Mouse (Mus musculus): ENCODE results near the gene Mtus2.
"Not testable (repeated sequence)": the region's sequence is repeated elsewhere in the genome, so short reads cannot be mapped to it uniquely, and the experiment has no call there.

Gene Mtus2

DNA sequence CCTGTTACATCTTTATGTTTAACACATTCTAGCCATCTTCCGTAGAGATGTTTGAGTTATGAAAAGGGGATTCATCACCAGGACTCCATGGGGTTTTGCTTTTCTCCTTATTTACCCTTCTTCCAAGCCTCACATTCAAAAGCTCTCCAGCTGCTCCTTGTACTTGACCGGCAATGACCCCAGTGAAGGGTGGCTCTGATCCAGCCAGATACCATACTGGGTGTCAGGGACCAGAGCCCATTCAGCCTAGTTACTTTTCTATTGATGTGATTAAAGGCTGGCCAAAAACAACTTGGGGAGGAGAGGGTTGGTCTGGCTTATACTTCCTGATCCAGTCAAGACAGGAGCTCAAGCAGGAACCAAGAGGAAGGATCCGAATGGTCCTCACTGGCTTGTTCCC is 326.5 kb downstream of the Mtus2 start:
- DNase-seq = no peak

DNA sequence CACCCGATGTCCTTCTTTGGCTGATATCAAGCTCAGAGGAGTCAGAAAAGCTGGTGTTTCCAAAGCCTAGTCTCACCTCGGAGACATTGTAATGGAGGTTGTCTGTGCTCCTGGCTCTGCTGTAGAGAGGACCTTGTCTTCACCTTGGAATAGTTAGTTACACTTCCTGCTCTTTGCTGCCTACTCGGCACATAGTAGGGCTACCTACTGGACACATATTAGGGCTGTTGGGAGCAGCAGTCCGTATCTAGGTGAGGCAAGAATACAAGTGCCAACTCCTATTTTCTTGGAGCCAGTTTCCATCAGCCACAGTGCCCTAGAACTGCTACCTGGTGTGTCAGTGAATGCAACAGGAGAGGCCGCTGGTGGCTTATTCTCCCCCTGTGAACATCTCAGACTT is 330.4 kb downstream of the Mtus2 start:
- DNase-seq = no peak

DNA sequence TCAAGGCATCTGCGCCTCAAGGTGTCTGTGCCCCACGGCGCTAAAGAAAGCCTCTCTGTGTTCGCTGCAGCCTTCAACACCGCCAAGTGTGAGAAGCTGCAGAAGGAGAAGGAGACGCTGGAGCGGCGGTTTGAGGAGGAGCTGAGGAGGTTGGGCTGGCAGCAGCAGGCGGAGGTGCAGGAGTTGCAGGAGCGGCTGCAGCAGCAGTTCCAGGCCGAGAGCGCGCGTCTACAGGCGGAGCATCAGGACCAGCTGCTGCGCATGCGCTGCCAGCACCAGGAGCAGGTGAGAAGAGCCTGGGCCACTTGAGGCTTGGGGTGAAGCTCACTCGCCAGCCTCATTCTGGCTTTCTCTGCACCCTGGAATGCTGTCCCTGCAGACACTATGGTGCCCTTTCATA is 331.7 kb downstream of the Mtus2 start:
- no peak for DNase-seq

DNA sequence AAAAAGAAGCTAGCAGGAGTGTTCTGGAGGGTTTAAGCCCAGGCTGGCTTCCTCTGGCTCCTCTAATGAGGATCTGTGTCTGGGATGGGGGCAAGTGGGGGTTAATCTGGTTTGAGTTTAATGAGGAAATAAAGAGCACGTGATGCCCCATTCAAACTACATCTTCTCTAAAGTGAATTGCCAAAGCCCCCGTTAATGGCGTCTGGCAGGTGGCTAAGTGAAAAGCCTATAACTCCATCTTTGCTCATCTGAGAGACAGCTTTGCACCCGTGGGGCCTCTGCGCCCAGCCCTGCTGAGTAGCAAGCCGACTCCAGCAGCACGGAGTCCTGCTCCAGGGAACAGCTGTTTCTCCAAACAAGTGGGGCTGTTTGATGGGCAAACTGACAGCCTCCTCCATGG is 332.8 kb downstream of the Mtus2 start:
- no peak for DNase-seq

DNA sequence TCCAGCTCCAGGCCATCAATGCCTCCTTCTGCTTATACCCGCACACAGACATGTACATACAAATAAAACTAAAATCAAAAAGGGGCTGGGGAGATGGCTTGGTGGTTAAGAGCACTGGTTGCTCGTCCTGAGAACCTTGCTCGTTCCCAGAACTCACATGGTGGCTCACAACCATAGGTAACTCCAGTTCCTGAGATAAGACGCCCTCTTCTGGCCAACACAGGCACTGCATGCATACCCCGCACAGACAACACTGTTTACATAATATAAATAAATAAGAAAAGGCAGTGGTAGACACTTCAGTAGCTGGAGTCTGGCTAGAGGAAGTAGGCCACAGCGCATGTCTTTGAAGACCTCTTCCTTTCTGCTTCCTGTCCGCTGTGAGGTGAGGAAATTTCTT is 335.7 kb downstream of the Mtus2 start:
- no peak for DNase-seq

DNA sequence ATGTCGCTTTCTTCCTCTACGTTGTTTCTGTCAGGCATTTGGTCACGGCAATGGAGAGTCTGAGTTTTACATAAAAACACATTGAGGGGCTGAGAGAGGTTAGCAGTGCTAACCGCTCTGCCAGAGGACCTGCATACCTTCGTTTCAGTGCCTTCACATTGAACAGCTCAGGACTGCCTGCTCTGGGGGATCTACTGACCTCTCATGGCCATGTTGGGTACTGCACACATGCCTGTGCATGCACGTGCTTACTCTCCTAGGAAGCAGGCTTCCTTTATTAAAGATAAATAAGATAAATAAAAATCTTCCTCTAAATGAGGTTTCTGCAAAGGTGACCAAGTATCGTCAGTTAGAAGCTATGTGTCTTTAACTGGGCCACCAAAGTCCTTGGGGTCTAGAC is 336.2 kb downstream of the Mtus2 start:
- DNase-seq = no peak

DNA sequence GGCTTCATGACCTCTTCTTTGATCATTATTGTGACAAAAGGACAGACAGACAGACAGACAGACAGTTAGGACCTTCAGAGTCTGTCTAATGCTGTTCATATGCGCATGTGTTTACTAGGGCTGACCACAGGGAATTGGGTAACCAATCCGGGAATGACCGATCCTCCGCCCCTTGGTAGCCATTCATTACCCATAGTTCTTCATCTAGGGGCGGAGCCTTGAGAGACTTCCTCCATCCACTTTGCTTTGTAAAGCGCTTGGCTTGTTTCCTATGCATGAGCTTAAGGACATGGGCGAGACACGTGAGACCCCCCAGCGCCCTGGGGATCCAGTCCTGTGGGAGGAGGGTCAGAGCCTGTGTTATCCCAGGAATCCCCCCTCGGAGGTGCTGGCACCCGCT is 345.8 kb downstream of the Mtus2 start:
- no peak for DNase-seq

DNA sequence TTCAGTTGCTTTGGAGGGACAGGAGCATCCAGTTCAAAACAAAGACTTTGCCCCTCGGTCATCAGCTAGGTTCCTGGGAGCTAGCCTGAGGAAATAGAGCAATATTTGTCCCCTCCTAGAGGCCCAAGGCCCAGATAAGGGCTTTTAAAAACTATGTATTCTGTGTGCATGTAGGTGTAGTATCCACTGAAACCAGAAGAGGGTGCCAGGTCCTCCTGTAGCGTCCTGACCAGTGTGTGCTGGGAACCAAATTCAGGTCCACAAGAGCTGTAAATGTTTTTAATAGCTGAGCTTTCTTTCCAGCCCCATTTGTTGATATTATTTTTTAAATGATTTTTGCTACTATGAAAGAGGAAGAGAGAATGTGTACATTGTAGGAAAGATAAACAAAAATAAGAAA is 347.0 kb downstream of the Mtus2 start:
- DNase-seq = no peak

DNA sequence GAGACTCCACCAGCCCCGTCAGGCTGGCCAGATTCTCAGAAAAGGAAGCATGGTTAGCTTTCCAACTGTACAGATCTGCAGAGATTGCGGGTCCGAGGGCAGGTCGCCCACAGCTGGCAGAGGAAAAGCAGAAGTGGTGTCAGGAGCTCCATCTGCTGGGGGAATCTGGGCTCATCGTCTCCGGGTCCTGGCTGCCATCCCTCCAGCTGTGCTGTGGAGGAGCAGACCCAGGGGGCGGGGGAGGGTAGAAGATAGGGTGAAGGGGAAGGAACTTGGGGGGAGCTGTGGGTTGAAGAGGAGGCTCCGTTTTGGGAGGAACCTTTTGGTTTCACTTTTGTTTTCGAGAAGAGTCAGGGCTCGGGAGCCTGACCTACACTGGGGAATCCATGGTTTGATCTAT is 353.7 kb downstream of the Mtus2 start:
- DNase-seq = no peak

DNA sequence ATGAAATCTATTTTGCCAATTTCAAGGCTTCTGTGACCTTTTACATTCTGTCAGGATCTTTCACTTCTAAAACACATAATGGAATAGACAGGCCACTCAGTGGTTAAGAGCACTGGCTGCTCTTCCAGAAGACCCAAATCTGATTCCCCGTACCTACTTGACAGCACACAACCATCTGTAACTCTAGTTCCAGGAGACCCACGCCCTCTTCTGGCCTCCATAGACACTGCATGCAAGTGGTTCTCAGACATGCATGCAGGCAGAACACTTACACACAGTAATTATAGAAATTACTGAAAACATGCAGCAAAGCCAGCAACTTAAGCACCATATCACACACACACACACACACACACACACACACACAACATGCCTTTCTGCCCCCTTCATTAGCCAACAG is 355.3 kb downstream of the Mtus2 start:
- DNase-seq = no peak

DNA sequence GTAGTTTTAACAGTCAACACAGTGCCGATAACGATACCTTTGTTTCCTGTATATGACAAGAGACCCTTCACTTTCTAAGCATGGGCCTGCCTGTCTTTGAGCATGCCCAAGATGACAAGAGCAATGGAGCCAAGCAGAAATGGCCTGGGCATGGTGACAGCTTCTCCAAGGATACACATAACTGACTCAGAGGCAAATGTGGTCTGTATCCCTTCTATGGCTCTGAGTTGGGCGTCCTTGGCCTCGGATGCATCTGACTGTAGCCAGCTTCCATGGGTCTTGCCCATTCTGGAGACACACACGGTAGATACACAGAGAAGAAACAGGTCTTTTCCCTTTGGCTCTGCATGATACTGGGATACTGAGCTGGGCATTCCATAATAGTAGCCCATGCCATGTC is 357.8 kb downstream of the Mtus2 start:
- no peak for DNase-seq

DNA sequence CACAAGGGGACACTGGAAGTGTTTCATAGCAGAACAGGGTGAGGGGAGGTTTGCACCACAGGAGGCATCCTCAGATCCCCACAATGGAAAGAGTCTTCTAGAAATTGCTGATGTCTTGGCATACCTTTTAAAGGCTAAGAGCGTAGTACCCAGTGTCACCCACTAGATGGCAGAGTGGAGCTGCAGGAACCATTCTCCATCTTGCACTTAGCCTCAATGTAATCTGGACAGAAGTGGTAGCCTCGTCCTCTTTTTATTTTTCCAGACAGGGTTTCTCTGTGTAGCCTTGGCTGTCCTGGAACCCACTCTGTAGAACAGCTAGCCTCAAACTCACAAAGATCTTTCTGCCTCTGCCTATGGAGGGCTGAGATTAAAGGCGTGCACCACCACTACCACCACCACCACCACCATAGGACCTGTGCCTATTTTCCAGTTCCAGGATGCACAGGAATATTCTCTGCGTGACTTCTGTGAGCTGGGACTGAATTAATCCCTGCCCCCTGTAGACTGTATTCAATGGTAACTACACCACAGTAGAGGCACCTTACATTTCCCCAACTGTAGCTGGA is 368.3 kb downstream of the Mtus2 start:
- peak; percentile 16 for DNase-seq

DNA sequence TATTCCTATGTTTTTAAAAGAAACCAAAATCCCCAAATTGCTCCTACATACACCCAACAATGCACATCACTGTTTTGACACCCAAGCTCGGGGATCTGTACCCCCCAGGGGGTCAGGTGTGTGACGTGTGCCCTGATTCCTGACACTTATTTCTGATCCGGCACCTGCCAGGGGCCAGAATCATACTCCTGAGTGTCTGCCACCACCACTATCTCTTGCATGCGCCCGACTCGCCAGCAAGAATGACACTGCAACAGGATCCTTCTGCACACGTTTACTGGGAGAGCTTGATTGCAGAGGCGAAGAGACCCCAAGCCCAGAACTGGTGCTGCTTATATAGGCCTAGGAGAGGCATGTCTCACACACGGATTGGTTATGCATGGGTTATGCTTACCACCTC is 369.2 kb downstream of the Mtus2 start:
- not testable (repeated sequence) for DNase-seq

DNA sequence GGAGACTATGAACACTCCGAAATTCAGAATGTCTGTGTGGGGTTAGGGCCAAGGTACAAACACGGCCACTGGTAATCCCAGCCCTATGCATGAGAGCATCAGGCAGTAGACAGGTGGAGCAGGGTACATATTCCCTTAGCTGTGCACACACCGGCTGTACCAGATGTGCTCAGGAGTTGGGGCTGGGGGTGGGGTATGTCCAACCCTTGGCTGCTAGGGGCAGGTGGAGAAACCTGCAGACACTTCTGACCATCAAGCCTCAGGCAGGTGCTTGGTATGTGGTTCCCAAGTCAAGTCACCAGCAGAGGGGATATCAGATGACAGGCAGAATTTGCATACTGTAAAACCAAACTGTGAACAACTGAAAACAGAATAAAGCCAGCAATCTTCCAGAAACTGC is 371.9 kb downstream of the Mtus2 start:
- no peak for DNase-seq

DNA sequence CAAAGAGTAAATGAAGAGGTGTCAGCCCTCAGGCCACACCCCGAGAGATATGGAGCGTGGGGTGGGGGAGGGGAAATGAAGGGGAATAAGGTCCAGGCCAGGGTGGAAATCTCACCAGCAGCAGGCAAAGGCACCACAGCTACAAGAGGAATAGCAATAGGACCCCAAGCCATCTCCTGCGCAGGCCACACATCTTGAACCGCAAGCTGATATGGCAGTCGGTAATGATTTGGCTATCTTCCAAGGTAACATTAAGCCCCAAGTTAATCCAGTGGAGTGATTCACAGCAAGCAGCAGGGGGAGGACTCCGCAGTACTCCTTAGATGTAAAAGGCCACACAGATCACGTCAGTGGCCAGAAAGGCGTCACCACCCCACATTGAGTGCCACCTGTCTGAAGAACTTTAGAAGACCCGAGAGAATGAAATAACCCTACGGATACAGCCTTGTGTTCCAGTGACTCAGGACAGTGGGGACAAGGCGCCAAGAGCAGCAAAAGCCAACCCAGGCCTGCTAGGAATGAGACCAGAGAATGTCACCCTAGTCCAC is 374.2 kb downstream of the Mtus2 start:
- no peak for DNase-seq

DNA sequence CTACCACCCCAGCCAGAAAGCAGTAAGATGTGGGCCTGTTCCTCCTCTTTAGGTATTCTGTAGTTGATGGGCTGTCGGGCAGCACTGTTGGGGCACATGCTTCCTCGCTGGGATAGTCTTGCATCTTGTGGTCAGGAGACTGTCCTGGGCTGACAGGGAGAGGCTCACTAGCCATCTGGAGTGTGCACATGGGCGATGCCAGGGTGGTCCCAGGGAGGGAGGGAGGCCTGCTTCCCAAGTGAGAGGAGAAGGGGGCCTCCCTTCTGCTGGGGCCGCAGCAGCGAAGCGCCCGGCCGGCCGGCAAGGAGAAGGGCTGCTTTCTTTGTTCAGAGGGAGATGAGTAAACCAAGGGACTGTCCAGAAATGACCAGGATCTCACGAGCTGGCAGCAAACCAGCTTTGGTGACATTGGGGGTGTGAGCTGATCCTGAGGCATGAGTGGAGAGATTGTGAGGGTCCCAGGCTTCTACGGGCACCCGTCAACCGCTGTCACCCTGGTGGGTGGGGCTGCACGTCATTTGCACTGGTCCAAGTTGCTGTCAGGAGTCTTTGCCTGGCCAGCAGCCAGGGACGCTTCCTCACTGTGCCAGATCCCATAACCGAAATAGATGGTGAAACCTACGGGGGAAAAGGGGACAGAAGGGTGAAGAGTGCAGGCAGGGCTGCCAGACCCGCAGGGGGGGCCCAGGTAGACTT is 375.0 kb downstream of the Mtus2 start:
- DNase-seq = no peak

DNA sequence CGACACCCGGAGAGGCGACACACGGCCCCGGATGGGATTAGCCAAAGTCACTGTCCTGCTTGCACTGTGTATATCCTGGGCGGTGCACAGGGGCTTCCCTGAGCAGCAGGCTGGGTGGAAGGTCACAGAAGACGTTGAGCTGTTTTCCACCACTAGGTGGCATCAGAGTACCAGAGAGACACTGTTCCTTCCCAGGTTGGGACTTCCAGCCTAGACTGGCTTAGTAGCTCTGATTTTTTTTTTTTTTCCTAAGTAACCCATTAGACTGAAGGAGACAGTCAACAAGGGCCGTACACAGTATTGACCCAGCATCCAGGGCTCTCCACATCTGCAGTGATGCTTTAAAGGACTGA is 375.5 kb downstream of the Mtus2 start:
- DNase-seq = peak; percentile 64

DNA sequence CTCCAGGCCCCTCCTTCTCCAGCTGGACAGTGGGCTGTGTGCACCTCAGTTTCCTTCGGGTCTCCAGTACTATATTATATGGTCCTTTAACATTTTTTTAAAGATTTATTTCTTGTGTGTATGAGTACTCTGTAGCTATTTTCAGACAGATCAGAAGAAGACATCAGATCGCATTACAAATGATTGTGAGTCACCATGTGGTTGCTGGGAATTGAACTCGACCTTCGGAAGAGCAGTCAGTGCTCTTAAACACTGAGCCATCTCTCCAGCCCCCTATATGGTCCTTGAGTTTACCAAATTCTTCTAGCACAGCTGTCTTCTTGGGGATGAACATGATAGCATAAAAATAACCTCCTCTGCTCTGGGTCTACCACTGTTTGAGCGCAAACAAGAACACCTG is 382.0 kb downstream of the Mtus2 start:
- DNase-seq = no peak

DNA sequence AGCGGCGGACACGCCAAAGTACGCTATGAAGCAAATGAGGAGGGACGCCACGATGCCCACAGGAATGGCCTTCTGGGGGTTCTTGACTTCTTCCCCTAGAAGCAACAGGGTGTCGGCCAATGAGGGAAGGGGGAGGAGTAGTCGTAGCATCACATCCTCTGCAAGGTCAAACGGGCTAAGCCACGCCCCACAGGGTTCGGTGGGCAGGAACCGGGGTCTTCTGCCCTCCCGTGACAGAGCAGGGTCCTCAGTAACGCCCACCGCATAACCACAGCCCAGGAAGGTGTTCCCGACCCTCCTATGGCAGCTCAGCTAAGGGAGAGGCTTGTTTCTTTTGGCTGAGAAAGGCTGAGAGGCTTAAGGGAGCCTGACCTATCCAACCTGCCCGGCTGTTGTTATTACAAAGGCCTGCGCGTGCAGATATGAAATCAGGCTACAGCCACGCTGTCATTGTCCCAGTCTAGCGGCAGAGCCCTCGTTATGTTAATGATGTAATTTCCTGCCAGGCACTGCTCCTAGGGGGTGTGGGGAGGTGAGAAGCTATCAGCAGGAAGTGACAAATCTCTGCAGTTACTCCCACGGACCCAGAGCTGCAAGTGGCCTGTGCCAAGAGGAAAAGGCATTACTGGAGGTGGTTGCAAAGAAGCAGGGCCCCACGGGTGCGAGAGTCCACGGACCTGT is 385.1 kb downstream of the Mtus2 start:
- no peak for DNase-seq

DNA sequence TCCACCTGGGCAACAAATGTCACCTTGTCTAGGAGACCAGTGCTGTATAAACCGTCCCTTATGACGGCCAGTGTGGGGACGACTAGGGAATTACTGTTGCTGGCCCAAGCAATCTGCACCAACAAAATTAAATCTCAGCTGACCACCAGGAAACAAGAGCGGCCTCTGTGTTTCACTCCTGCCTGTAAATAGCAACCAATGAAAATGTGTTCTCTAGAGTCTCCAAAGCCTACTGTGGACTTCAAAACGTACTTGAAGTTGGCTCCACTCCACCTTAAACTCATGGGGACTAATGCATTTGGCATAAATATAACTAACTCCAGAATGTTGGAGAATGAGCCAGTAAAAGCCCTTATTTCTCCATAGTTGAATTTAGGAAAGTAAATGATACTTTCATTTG is 387.3 kb downstream of the Mtus2 start:
- no peak for DNase-seq

DNA sequence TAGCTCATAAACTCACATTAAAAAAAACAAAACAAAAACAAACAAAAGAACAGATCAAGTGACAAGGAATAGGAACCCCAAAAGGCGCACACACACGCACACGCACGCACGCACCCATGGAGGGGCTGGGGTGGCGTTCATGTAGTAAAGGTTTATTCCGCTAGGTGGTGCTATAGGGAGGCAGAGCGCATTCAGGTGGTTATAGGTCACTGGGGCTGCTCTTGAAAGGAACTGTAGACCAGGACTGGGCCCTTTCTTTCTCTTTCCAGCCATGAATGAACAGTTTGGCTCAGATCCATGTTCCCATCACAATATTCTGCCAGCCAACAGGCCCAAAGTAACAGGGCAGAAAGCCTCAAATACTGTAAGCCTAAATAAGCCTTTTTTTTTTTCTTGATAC is 389.4 kb downstream of the Mtus2 start:
- no peak for DNase-seq

DNA sequence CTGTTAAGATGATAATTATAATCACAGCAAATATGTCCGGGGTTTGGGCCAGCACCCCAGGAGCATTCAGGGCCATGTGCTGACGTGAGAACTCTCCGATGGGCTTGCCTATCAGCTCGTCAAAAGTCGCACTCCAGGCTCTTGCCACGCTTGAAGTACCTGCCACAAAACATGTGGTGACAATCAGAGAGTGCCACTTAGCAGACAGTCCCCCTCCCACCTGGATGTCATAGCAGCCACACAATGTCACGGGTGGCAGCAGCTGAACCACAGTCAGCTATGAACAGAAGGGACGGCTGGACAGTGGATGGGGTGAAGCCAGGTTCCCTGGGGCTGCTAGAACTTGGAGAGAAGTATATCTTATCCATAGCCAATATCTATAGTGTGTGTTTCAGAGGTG is 391.0 kb downstream of the Mtus2 start:
- DNase-seq = no peak

DNA sequence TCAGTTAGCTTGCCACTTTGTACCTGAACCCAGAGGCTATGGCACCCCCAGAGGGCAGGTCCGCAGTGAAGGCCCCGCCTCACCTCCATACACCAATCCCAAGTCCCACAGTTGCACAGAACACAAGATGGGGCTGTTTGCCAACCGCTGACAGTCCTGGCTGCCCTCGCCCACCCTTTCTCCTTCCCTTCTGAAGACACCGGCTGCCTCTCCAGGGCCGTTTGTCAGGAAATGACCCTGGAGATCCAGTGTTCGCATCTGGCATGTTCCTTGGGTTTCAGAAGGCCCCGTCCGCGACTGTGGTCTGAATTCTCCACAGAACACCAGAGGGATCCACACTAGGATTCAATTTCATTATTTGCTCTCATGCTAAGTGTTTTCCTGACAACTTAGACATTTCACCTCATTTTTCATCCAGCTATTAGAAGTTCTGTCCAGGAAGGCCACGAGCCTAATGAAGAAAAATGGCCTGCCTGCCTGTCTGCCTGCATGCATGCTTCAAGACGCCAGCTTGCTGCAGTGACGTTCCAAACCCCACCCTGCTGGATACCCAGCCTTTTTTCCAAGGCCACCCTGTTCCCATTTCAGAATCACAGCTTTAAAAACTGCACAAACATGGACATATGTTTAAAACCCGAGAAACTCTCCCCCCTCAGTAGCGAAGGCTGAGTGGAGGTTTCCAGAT is 392.3 kb downstream of the Mtus2 start:
- DNase-seq = no peak

DNA sequence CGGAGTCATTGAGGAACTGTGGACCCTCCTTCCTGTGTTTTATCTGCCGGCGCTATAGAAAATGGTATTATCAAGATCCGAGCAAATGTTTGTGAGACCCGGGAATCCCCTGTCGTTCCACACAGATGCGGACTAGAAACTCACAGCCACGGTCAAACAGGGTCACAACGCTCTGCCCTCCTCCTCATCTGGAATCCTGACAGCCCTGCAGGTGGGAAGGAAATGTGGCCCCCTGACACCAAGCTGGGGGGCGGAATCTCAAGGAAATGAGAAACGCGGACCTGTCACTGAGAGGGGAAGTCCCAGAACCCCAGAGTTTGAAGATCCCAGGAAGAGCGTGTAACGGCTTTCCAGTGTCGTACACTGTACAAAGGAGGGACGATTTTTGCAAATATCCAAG is 396.3 kb downstream of the Mtus2 start:
- DNase-seq = no peak

All from cerebellum, adult 11-12 months (tissue).